Mouse (Mus musculus): Measurements from ENCODE around the gene Calhm2. TPM values are rescaled to one million over a fixed set of nuclear protein-coding genes. Genes with fewer than 3 reads are reported as not detected.
A peak's percentile ranks its signal among the peaks of the same experiment; 100 is the strongest.

The Calhm2 gene
- total RNA-seq (2021) = 1 to 10 TPM; 6.1 to 6.7 TPM

DNA sequence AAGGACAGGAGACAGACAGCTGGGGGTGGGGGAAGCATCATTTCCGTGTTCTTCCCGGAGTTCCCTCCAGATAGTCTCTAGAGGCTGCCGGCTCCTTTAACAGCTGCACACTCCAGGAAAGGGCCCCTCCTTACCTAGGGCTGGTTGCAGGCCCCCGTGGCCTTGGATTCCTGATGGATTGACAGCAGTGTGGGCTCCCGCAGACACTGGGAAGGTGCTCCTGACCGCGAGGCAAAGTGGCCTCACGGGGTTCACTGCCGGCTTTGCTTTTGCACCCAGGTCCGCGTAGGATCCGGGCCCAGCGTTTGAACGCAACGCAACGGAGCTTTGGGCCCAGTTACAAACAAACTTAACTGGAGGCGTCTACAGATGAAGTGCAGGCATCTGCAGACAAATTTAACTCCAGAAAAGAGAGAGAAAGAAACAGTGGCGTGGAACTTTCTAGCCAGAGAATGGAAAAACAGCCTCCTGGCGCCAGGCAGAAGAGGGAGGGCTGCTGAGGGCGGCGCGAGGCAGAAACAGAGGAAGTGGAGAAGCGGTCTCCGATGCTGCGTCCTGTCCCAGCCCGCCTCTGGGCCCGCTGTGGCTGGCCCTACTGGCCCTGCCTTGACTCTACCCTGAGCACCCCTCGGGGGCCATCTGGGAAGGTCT is at the start of gene Calhm2:
Calhm2 (minus strand) TSS at position 524 of the 651 bp plus-strand sequence.
- intact Hi-C loops (cut with DNase I) = loop anchor here (2.0 kb wide), 1 partner anchor 23 kb away; no protein-coding TSS in a partner anchor
- DNase-seq (ENCODE audit: low spot score in 2 of 2) = peak; percentile 70 to 72

DNA sequence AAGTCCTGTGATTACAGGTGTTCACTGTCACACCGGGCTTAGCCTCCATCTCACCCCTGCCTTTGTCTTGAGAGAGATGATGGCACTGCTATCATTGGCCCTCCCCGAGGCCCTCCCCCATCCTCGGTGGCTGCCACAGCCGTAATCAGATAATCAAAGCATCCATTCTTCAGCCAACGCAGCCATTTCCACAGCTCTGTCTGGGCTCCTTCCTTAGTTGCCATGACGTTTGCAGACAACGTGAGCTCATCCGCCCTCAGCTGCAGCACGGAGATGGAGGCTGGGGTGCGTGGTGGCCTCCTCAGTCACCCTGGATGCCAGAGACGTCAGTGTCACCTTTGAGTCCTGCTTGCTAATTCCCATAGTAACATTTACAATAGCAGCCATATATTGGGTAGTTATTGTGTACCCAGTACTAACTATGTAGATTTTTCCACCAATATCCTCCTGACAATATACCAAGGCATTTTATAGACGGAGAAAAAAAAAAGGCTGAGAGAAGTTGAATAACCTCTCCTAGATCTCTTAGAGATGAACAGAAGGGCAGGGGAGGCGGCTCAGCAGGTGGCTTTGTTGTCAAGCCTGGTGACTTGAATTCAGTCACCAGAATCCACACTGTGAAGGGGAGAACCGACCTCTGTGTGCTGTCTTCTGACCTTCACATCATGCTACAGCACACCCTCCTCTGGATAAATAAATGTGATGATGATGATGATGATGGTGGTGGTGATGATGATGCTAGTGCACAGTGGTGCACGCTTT is 48.6 kb upstream of the Calhm2 start:
- intact Hi-C loops (cut with DNase I) = no loop called here
- peak in 1 of 2 experiments; percentile 45 for DNase-seq (ENCODE audit: low spot score in 2 of 2)

DNA sequence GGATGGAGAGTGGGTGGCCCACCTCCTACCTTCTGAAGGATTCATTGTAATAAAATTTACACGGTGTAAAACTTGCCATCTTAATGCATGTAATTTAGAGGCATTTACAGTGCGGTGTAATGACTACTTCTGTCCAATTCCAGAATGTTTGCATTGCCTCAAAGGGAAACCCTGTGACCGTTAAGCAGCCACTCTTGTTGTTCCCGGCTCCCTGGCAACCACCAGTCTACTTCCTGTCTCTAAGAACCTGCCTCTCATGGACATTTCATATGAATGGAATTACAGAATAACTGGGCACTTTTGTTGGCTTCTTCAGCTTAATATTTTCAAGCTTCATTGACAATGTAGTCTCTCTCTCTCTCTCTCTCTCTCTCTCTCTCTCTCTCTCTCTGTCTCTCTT is 46.6 kb upstream of the Calhm2 start:
- no peak for DNase-seq (ENCODE audit: low spot score in 2 of 2)
- intact Hi-C loops (cut with DNase I) = no loop called here

DNA sequence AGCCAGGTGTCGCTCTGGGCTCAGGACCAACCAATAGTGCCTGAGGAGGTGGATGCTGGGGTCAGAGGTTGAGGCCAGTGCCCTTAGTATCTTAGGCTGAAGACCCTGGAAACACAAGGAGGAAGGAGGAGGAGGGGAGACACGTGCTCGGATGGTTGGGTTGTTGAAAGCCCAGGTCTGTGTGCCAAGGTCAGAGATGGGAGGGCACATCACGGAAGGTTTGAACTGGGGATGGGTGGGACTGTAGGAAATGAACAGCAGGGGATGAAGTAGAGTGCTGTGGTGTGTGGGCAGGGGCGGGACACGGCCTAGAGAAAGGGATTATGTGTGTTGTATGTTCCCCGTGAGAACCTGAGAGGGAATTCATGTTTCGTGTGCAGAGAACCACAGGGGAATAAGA is 46.1 kb upstream of the Calhm2 start:
- intact Hi-C loops (cut with DNase I) = no loop called here
- DNase-seq (ENCODE audit: low spot score in 2 of 2) = no peak

DNA sequence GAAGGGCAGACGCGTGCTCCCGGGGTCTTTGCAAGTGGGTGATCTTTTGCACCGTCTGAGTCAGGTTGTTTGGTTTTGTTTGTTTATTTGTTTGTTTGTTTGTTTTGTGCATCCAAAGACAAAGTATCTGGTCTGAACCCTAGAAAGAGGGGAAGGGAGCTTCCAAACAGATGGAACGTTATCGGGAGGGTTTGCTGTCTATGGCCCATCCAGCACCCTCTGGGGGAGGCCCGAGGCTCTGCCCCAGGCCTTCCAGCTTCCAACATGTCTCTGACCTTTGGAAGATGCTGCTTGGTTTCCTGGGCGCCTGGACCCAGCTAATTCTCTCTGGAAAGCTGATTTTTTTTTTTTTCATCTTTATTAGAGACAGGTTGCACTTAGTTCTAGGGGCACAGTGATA is 41.9 kb upstream of the Calhm2 start:
- intact Hi-C loops (cut with DNase I) = no loop called here
- DNase-seq (ENCODE audit: low spot score in 2 of 2) = no peak

GRCm38 (mm10) chr19:47179272-47179809 is 41.2 kb upstream of the Calhm2 start:
- DNase-seq (ENCODE audit: low spot score in 2 of 2) = peak; percentile 47 to 71
- intact Hi-C loops (cut with DNase I) = loop anchor here (2.0 to 5.0 kb wide), 2 partner anchors 43 to 79 kb away; no protein-coding TSS in a partner anchor

GRCm38 (mm10) chr19:47178431-47179271 is 40.6 kb upstream of the Calhm2 start, which contains the start of gene Neurl1a:
Neurl1a (plus strand) TSS chr19:47178820.
- peak; percentile 73 to 78 for DNase-seq (ENCODE audit: low spot score in 2 of 2)
- intact Hi-C loops (cut with DNase I) = loop anchor here (2.0 to 5.0 kb wide), 2 partner anchors 44 to 80 kb away; no protein-coding TSS in a partner anchor

GRCm38 (mm10) chr19:47178001-47178400 is 39.9 kb upstream of the Calhm2 start:
- intact Hi-C loops (cut with DNase I) = loop anchor here (2.0 to 5.0 kb wide), 2 partner anchors 44 to 81 kb away; no protein-coding TSS in a partner anchor
- DNase-seq (ENCODE audit: low spot score in 2 of 2) = peak; percentile 38

GRCm38 (mm10) chr19:47176916-47177505 is 38.9 kb upstream of the Calhm2 start:
- DNase-seq (ENCODE audit: low spot score in 2 of 2) = no peak
- intact Hi-C loops (cut with DNase I) = loop anchor here (2.0 to 5.0 kb wide), 2 partner anchors 45 to 162 kb away; no protein-coding TSS in a partner anchor

DNA sequence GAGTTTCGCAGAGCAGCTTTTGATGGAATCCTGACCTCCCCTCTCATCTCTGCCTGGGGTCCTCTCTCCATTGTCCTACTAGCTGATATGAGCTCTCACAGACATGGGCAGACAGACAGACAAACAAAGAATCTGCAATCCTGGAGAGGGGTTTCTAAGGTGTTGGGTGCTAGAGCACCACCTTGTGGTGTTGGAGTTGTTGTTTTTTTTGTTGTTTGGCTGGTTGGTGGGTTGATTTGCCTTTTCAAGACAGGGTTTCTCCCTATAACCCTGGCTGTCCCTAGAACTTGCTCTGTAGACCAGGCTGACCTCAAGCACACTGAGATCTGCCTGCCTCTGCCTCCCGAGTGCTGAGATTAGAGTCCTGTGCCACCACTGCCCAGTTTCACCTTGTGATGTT is 37.4 kb upstream of the Calhm2 start:
- intact Hi-C loops (cut with DNase I) = loop anchor here (5.0 kb wide), 1 partner anchor 47 kb away; no protein-coding TSS in a partner anchor

DNA sequence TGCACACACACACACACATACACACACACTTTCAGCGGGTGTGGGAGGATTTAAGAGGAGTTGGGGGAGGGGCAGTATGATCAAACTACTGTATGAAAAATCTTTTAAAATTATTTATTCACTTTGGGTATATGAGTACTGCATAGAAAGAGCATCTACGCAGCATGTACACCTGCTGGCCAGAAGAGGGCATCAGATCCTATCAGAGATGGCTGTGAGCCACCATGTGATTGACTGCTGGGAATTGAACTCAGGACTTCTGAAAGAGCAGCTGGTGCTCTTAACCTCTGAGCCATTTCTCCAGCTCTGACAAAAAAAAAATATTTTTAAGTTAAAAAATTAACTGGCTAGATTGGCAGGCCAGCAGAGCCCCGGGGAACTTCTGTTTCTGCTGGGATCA is 36.4 kb upstream of the Calhm2 start:
- intact Hi-C loops (cut with DNase I) = no loop called here
- DNase-seq (ENCODE audit: low spot score in 2 of 2) = no peak

More for the DNA sequence above, 37.4 kb upstream of the Calhm2 start:
- DNase-seq (ENCODE audit: low spot score in 2 of 2) = no peak

- peak; percentile 82 to 89 for DNase-seq (ENCODE audit: low spot score in 2 of 2)
- intact Hi-C loops (cut with DNase I) = loop anchor here (2.0 to 5.0 kb wide), 2 partner anchors 48 to 102 kb away; partner anchors contain the start of gene Taf5
Observed at GRCm38 (mm10) chr19:47168793-47169412, 30.8 kb upstream of the Calhm2 start.

DNA sequence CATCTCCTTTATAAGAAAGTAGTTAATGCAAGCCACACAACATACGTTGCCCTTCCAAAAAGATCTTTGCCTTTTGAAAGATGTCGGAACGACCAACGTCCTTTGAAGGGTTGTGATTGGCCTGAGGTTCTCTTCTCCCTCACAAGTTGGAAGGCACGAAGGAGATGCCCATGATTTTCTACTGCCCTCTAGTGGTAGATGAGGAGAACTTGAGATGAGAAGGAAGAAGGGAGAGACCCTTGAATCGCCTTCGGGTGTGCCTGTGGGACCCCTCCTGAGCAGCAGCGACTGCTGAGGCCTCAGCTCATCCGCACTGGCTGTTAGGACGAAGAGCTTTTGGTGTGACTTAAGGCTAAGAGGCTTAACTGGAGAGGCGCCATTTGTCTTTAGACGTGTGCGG is 30.1 kb upstream of the Calhm2 start:
- DNase-seq (ENCODE audit: low spot score in 2 of 2) = no peak
- intact Hi-C loops (cut with DNase I) = loop anchor here (2.0 to 5.0 kb wide), 2 partner anchors 47 to 101 kb away; partner anchors contain the start of gene Taf5

DNA sequence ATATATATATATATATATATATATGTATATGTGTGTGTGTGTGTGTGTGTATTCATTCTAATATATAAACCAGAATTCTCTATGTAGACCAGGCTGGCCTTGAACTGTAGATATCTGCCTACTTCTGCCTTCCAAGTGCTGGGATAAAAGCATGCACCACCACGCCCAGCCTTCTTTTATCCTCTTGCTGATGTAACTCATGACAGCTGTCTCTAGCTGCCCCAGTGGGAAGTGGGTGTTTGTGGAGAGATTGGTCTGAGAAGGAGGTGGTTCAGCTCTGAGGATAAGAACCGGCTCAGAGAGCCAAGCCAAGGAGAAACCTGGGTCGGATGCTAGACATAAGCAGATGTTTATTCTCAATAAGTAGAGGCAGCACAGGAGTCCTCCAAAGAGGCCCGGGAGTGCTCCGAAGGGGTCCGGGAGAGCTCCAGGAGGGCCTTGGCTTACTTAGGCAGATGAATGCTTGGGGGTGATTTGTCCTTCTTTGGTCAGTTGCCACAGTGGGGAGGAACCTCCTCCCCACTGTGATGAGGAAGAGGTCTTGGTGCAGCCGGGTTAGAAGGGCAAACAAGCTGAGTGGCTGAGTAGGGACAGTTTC is 29.6 kb upstream of the Calhm2 start:
- DNase-seq (ENCODE audit: low spot score in 2 of 2) = no peak
- intact Hi-C loops (cut with DNase I) = loop anchor here (2.0 to 5.0 kb wide), 2 partner anchors 47 to 100 kb away; partner anchors contain the start of gene Taf5

- no peak for DNase-seq (ENCODE audit: low spot score in 2 of 2)
- intact Hi-C loops (cut with DNase I) = loop anchor here (5.0 kb wide), 1 partner anchor 99 kb away; the partner anchor contains the start of gene Taf5
Observed at GRCm38 (mm10) chr19:47166758-47167157, 28.7 kb upstream of the Calhm2 start.

- no peak for DNase-seq (ENCODE audit: low spot score in 2 of 2)
- intact Hi-C loops (cut with DNase I) = no loop called here
Observed at GRCm38 (mm10) chr19:47163176-47163744, 25.2 kb upstream of the Calhm2 start.

- no peak for DNase-seq (ENCODE audit: low spot score in 2 of 2)
- intact Hi-C loops (cut with DNase I) = loop anchor here (2.0 kb wide), 1 partner anchor 25 kb away; no protein-coding TSS in a partner anchor
Observed at GRCm38 (mm10) chr19:47161669-47162068, 23.6 kb upstream of the Calhm2 start.
